Mouse (Mus musculus): Measurements from ENCODE around the gene Prrg2. TPM values are rescaled to one million over a fixed set of nuclear protein-coding genes. Genes with fewer than 3 reads are reported as not detected.
A peak's percentile ranks its signal among the peaks of the same experiment; 100 is the strongest.

The Prrg2 gene
- polyA plus RNA-seq, 1 experiment from 2014 or later = 20.5 TPM

DNA sequence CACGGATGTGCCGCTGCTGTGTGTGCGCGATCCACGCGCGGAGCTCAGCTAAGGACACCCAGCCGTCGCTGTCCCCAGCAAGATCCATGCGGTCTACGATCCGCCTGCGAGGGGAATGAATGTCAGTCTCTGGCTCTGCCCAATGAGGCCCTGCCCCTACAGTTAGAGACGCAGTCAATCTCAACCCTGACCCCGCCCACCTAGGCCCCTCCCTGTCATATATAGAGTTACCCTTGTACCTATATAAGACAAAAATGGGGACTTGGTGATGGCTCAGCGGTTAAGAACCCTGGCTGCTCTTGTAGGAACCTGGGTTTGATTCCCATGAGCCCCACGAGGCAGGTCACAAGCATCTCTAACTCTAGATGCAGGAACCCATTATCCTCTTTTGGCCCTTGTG lies 26.1 kb upstream of the Prrg2 start:
- H3K9me3 ChIP-seq = no peaks in the 10 kb centered on the region
- H3K9ac ChIP-seq = no peak overlapping the region
- H3K4me3 ChIP-seq (replicated peaks) = no peak overlapping the region
- H3K36me3 ChIP-seq = peaks cover 34% of the 10 kb centered on the region; the same call in 1 of the 2 replicates
- no peak overlapping the region for H3K27ac ChIP-seq
- no peak for ATAC-seq (ENCODE audit: insufficient read depth, low FRiP score, low read depth)
- WGBS = 91% methylated on average over 17 of the region's 17 CpGs
- H3K27me3 ChIP-seq (replicated peaks) = no peaks in the 10 kb centered on the region
- H3K4me2 ChIP-seq = no peak overlapping the region
- peaks cover 14% of the 10 kb centered on the region; the same call in 1 of the 2 replicates for H3K4me1 ChIP-seq

DNA sequence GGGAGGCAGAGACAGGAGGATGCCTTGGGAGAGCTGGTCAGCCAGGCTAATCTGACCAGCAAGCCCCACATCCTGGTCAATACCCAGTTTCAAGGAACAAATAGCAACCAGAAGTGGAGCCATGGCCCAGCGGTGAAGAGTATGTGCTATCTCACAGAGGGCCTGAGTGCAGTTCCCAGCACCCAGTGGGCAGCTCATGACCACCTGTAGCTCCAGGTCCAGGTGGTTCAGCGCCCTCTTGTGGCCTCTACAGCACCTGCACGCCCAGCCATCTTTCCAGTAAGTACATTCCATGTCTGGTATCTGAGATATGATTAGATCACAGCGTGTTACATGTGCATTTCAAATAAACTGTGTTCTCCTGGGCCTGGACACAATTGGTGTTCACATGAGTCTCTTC lies 23.6 kb upstream of the Prrg2 start:
- no peaks in the 10 kb centered on the region for H3K9me3 ChIP-seq
- H3K27me3 ChIP-seq (replicated peaks) = no peaks in the 10 kb centered on the region
- peaks cover 40% of the 10 kb centered on the region; the same call in 1 of the 2 replicates for H3K36me3 ChIP-seq
- no peak overlapping the region for H3K9ac ChIP-seq
- no peak overlapping the region for H3K27ac ChIP-seq
- 0 out of 2 replicates have a peak, but pooled peaks cover 14% of the 10 kb centered on the region for H3K4me1 ChIP-seq
- WGBS = 80% methylated on average over 4 of the region's 4 CpGs
- no peak for ATAC-seq (ENCODE audit: insufficient read depth, low FRiP score, low read depth)
- H3K4me3 ChIP-seq (replicated peaks) = no peak overlapping the region
- H3K4me2 ChIP-seq = no peak overlapping the region

DNA sequence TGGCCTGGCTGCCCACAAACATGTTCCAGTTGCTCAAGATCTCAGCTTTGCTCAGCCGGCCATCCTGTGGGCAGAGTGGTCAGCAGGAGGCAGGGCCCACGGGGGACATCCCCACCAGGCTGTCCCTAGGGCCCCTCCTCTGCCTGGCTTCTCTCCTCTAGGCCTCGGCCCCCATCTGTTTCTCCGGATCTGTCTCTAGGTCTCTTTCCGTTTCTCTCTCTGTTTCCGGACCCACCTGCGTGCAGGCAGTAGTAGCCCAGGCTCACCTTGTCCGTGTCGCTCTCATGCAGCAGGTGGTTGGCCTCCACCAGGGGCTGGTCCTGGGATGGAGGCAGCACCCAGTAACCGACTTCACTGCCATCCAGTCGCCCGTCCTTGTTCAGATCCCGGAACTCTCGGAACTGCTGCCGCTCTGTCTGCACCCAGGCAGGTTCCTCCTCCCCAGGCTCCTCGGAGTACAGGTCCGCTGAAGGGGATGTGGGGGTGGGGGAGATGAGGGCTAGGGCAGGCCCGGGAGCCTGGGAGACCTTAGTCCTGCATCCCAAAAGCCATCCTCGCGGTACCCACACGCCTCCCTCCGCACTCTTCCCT lies 20.9 kb upstream of the Prrg2 start:
- no peaks in the 10 kb centered on the region for H3K27me3 ChIP-seq (replicated peaks)
- peaks cover 13% of the 10 kb centered on the region; the same call in 1 of the 2 replicates for H3K4me1 ChIP-seq
- H3K9me3 ChIP-seq = no peaks in the 10 kb centered on the region
- H3K9ac ChIP-seq = no peak overlapping the region
- H3K27ac ChIP-seq = no peak overlapping the region
- H3K4me2 ChIP-seq = no peak overlapping the region; the same call in none of the 2 replicates
- peaks cover 38% of the 10 kb centered on the region; the same call in 1 of the 2 replicates for H3K36me3 ChIP-seq
- no peak overlapping the region for H3K4me3 ChIP-seq (replicated peaks)
- 81% methylated on average over 22 of the region's 22 CpGs for WGBS
- no peak for ATAC-seq (ENCODE audit: insufficient read depth, low FRiP score, low read depth)

DNA sequence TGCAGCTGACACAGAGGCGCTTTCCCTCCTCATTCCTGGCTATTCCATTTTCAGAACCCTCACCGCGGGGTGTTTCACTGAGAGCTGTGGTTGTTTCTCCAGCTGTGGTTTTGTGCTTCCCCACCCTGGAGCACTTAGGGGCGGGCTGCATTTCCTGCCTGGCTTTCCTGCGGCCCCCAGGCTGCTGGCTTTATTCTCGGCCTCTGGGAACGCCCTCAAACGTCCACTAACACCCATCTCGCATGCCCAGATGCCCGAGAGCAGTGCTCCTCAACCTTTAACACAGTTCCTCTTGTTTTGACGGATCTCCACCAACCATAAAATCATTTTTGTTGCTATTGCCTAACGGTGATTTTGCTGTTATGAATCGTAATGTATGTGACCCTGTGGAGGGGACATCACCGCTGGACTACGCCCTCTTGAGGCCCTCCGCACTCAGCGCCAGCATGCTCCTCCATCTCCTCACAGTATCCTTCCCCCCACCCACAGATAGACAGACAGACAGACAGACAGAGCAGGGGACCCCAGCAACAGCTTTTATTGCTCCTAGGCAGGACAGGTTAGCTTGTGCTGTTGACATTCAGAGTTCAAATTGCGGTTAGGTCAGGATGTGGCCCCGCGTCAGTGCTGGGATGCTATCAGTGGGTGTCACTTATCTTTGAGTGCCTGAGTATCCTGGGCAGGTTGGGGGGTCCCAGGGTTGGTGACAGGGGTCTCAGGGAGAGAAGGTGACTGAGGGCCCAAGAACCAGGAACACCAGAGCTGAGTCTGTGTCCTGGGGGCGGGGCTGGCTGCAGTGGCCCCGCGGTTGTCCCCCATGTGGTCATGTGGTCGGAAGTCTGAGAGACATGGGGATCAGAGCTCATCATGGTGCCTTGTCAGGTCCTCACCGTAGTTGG lies 20.2 kb upstream of the Prrg2 start:
- Histone ChIP-seq H3K4me2 (peak overlapping the region; percentile 13), H3K27me3 (replicated peaks) (no peaks in the 10 kb centered on the region), H3K9ac (no peak overlapping the region), H3K9me3 (no peaks in the 10 kb centered on the region), H3K27ac (peak overlapping the region; percentile 55), H3K36me3 (peaks cover 33% of the 10 kb centered on the region; the same call in 1 of the 2 replicates), H3K4me3 (replicated peaks) (no peak overlapping the region), H3K4me1 (peaks cover 13% of the 10 kb centered on the region; the same call in 1 of the 2 replicates)
- 66% methylated on average over 25 of the region's 25 CpGs for WGBS
- no peak for ATAC-seq (ENCODE audit: insufficient read depth, low FRiP score, low read depth)

DNA sequence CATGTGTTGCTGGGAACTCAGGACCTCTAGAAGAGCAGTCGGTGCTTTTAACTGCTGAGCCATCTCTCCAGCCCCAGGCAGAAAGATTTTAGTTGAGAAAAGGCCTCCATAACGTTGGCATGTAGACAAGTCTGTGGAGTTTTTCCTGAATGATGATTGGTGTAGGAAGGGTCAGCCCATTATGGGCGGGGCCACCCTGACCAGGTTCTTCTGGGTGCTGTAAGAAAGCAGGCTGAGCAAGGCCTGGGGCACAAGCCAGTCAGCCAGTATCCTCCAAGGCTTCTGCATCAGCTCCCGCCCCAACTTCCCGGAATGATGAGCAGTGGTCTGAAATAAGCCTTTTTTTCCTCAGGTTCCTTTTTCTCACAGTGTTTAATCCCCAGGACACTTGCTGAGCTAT lies 18.5 kb upstream of the Prrg2 start:
- ATAC-seq (ENCODE audit: insufficient read depth, low FRiP score, low read depth) = no peak
- H3K36me3 ChIP-seq = peaks cover 26% of the 10 kb centered on the region; the same call in 1 of the 2 replicates
- peaks cover 13% of the 10 kb centered on the region; the same call in 1 of the 2 replicates for H3K4me1 ChIP-seq
- H3K9ac ChIP-seq = no peak overlapping the region
- H3K4me2 ChIP-seq = no peak overlapping the region
- WGBS = 56% methylated on average over 5 of the region's 5 CpGs
- no peaks in the 10 kb centered on the region for H3K27me3 ChIP-seq (replicated peaks)
- no peak overlapping the region; the same call in 1 of the 2 replicates for H3K27ac ChIP-seq
- H3K9me3 ChIP-seq = no peaks in the 10 kb centered on the region
- H3K4me3 ChIP-seq (replicated peaks) = no peak overlapping the region

DNA sequence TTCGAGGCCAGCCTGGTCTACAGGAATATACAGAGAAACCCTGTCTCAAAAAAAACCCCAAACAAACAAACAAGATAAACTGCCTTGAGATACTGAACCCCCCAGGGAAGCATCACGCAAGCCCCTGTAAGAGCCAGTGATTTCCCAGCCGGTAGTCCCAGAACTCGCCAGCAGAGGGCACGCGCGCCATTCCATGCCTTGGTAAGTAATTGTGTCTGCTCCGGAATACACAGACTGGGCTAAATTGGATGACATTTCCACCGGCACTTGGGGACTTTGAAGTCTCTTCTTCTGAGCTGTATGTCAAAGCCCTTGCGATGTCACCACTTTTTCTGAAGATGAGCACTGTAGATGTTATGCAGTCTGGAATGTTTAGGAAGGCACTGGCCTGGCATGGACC lies 17.4 kb upstream of the Prrg2 start:
- no peaks in the 10 kb centered on the region for H3K9me3 ChIP-seq
- no peak overlapping the region for H3K4me2 ChIP-seq
- 1% methylated on average over 10 of the region's 10 CpGs for WGBS
- H3K9ac ChIP-seq = no peak overlapping the region
- no peaks in the 10 kb centered on the region for H3K27me3 ChIP-seq (replicated peaks)
- H3K36me3 ChIP-seq = peaks cover 21% of the 10 kb centered on the region; the same call in 1 of the 2 replicates
- H3K27ac ChIP-seq = no peak overlapping the region
- H3K4me1 ChIP-seq = peaks cover 16% of the 10 kb centered on the region; the same call in 1 of the 2 replicates
- peak; percentile 57; the same call in 1 of the 2 replicates for ATAC-seq (ENCODE audit: insufficient read depth, low FRiP score, low read depth)
- no peak overlapping the region for H3K4me3 ChIP-seq (replicated peaks)

DNA sequence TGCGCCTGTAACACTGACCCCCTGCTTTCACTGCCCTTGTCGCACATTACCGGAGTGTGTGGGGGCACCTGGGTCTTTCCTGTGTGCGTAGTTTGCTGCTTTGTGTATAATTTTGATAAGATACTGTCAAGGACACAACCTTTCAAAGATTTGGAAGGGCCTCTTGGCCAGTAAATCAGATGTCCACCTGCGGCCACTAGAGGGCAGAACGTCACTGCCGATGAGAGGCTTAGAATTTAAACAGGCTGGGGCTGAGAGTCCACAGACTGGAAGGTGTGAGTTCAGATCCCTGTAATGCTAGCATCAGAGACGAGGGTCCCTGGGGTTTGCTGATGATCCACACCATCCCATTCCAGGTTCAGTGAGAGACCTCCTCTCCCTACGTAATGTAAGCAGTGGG lies 16.0 kb upstream of the Prrg2 start:
- Histone ChIP-seq H3K27me3 (replicated peaks) (no peaks in the 10 kb centered on the region), H3K4me3 (replicated peaks) (no peak overlapping the region), H3K9ac (no peak overlapping the region), H3K36me3 (peaks cover 12% of the 10 kb centered on the region; the same call in 1 of the 2 replicates), H3K9me3 (no peaks in the 10 kb centered on the region), H3K27ac (no peak overlapping the region), H3K4me2 (no peak overlapping the region), H3K4me1 (peaks cover 17% of the 10 kb centered on the region; the same call in 1 of the 2 replicates)
- WGBS = 24% methylated on average over 9 of the region's 9 CpGs
- no peak for ATAC-seq (ENCODE audit: insufficient read depth, low FRiP score, low read depth)

DNA sequence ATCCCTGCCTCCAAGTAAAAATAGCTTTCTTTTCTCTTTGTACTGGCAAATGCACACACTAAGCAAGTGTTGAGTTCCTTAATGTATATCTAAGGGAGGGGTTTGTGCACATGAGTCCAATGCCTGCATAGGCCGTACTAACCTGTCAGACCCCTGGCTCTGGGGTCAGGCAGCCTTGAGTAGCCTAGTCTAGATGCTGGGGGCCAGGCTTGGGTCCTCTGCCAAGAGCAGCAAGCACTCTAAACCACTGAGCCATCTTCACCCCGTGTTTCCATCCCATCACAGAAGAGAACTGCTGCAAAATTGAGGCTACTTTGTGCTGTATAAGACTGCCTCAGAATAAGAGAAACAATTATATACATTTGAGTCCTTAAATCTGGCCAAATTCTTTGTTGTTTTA lies 15.4 kb upstream of the Prrg2 start:
- Histone ChIP-seq H3K9ac (no peak overlapping the region), H3K27ac (no peak overlapping the region), H3K9me3 (no peaks in the 10 kb centered on the region), H3K4me3 (replicated peaks) (no peak overlapping the region), H3K4me2 (no peak overlapping the region), H3K36me3 (peaks cover 6% of the 10 kb centered on the region; the same call in 1 of the 2 replicates), H3K4me1 (peaks cover 15% of the 10 kb centered on the region; the same call in 1 of the 2 replicates), H3K27me3 (replicated peaks) (no peaks in the 10 kb centered on the region)
- ATAC-seq (ENCODE audit: insufficient read depth, low FRiP score, low read depth) = no peak
- 87% methylated on average over 2 of the region's 2 CpGs for WGBS

DNA sequence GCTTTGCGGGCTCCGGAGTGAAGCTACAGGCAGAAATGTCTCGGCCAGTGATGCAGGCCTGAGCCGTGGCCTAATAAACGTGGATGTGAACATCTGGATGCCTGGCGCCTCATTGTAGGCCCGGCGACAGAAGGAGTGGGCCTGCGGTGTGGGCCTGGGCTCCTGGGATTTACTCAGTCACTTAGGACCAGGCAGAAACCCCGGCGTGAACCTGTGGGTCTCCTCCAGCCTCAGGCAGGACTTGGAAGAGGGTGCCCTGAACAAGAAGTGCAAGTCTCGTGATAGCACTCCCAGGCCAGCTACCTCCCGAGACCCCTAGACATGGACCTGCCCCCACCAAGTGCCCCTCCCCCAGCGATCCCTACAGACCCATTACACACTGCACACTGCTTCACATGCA lies 14.8 kb upstream of the Prrg2 start:
- 88% methylated on average over 14 of the region's 14 CpGs for WGBS
- Histone ChIP-seq H3K27me3 (replicated peaks) (no peaks in the 10 kb centered on the region), H3K4me1 (peaks cover 10% of the 10 kb centered on the region; the same call in 1 of the 2 replicates), H3K36me3 (peaks cover 6% of the 10 kb centered on the region; the same call in 1 of the 2 replicates), H3K4me3 (replicated peaks) (no peak overlapping the region), H3K27ac (no peak overlapping the region), H3K9ac (no peak overlapping the region), H3K9me3 (no peaks in the 10 kb centered on the region), H3K4me2 (no peak overlapping the region)
- no peak for ATAC-seq (ENCODE audit: insufficient read depth, low FRiP score, low read depth)

DNA sequence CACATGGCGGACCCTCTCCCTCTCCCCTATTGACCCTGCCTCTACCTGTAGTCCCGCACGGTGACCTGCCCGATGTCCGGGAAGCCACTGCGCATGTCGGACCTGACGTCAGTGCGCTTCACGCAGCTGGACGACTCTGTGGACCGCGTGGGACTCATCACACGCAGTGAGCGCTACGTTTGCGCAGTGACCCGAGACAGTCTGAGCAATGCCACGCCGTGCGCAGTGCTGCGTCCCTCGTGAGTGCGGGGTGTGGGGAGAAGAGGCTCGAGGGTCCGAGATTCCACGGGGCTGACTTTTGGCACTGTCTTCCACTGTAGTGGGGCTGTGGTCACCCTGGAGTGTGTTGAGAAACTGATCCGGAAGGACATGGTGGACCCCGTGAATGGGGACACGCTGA lies 14.0 kb upstream of the Prrg2 start:
- H3K9ac ChIP-seq = no peak overlapping the region
- no peaks in the 10 kb centered on the region for H3K27me3 ChIP-seq (replicated peaks)
- H3K4me2 ChIP-seq = no peak overlapping the region
- no peaks in the 10 kb centered on the region for H3K9me3 ChIP-seq
- no peak overlapping the region for H3K27ac ChIP-seq
- no peak overlapping the region for H3K4me3 ChIP-seq (replicated peaks)
- H3K4me1 ChIP-seq = peaks cover 9% of the 10 kb centered on the region; the same call in 1 of the 2 replicates
- WGBS = 86% methylated on average over 30 of the region's 30 CpGs
- peaks cover 6% of the 10 kb centered on the region; the same call in 1 of the 2 replicates for H3K36me3 ChIP-seq
- ATAC-seq (ENCODE audit: insufficient read depth, low FRiP score, low read depth) = no peak

DNA sequence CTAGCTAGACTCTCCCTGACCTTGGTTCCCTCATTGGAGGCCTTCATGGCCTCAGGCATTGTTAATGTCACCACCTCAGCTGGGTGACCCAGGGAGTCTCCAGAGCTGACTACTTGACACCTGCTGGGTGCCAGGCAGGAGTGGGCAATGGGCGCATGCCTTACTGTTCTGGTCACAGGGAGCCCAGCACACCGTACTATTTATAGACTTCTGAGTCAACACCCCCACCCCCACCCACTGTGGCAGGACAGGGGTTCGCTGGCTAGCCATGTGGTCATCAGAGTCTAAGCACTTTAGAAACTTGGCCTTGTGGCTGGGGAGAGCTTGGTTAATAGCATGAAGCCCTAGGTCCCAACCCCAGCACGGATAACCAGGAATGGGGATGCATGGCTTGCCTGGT lies 12.9 kb upstream of the Prrg2 start:
- Histone ChIP-seq H3K4me3 (replicated peaks) (no peak overlapping the region), H3K27ac (no peak overlapping the region), H3K4me2 (no peak overlapping the region), H3K9me3 (no peaks in the 10 kb centered on the region), H3K4me1 (peaks cover 9% of the 10 kb centered on the region; the same call in 1 of the 2 replicates), H3K27me3 (replicated peaks) (no peaks in the 10 kb centered on the region), H3K9ac (no peak overlapping the region), H3K36me3 (peaks cover 6% of the 10 kb centered on the region; the same call in 1 of the 2 replicates)
- no peak; the same call in 1 of the 2 replicates for ATAC-seq (ENCODE audit: insufficient read depth, low FRiP score, low read depth)
- 75% methylated on average over 4 of the region's 4 CpGs for WGBS

DNA sequence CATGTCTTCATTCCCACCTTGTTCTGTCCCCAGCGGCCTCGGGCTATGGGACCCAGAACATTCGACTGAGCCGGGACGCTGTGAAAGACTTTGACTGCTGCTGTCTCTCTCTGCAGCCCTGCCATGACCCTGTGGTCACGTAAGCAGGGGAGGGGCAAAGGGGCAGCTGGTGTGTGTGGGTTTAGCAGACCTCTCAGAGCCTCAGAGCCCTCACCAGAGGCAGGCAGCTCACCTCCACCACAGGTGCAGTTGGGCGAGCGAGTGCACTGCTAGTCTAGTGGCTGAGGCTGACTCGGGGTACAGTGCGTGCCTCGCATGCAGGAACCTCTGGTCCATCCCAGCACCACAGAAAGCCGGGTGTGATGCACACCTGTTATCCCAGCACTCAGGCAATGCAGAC lies 11.5 kb upstream of the Prrg2 start:
- H3K27me3 ChIP-seq (replicated peaks) = no peaks in the 10 kb centered on the region
- no peak overlapping the region for H3K4me3 ChIP-seq (replicated peaks)
- no peak for ATAC-seq (ENCODE audit: insufficient read depth, low FRiP score, low read depth)
- H3K36me3 ChIP-seq = peaks cover 6% of the 10 kb centered on the region; the same call in 1 of the 2 replicates
- no peaks in the 10 kb centered on the region for H3K9me3 ChIP-seq
- peaks cover 4% of the 10 kb centered on the region; the same call in 1 of the 2 replicates for H3K4me1 ChIP-seq
- H3K27ac ChIP-seq = no peak overlapping the region
- H3K4me2 ChIP-seq = no peak overlapping the region
- 89% methylated on average over 12 of the region's 12 CpGs for WGBS
- no peak overlapping the region for H3K9ac ChIP-seq
